Mouse (Mus musculus) heart, postnatal 0 days (tissue): ENCODE results near the gene D630045J12Rik.

Experiments used
- CTCF ChIP-seq: IDR thresholded peaks from 2 replicates; pipeline ENCODE4 v1.5.1; 2016; ENCODE audit warnings: antibody characterized with exemption, control low read depth, low read depth
- EP300 ChIP-seq: IDR thresholded peaks from 2 replicates; pipeline ENCODE4 v1.6.1; 2016; ENCODE audit warnings: antibody characterized with exemption, low read depth

GRCm38 (mm10) chr6:38073592-38073991, 180.2 kb downstream of the D630045J12Rik start:
- TF ChIP-seq CTCF, result no peak
- TF ChIP-seq EP300, result no peak
